24 mouse cellular contexts compared by ENCODE assay signal in the genomic region with DNA sequence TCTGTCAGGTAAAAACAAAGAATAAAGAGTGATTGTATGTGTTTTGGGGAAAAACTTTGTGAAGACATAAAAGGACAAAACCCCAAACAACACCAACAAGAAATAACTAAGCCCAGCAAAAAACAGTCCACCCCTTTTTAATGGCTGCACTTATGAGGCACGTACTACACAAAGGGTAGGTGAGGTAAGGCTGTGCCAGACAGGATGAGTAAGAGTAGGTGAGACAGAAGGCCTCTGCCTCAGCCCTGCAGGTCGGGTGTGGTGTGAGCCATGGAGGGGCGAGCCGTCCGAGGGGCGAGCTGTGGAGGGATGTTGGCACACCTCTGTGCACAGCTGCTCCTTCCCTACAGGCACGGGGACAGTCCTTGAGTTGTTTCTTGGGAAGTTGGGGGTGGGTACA. TPM values are rescaled to one million over a fixed set of nuclear protein-coding genes. Genes with fewer than 3 reads are reported as not detected.
DNase-seq lines count a peak whose midpoint lies in the region; ATAC-seq and TF ChIP-seq lines count a peak whose summit lies in the region.
"Had no signal": no experiment of that assay in that cellular context is flagged by ENCODE, and none has a peak within 500 bp of the region (broad histone marks: within the 10 kb centered on the region; RNA-seq: fewer than 3 reads in every experiment).

No protein-coding gene starts in this region.

- WGBS in hindbrain, embryonic 13.5 days: 88% methylated on average over 7 of the region's 7 CpGs
- WGBS in hindbrain, embryonic 14.5 days: 80% methylated on average over 7 of the region's 7 CpGs
- WGBS in intestine, embryonic 16.5 days: 70% methylated on average over 7 of the region's 7 CpGs
- WGBS in stomach, postnatal 0 days: 66% methylated on average over 7 of the region's 7 CpGs

- peaks cover 32% of the 10 kb centered on the region for H3K4me1 ChIP-seq in hindbrain, embryonic 13.5 days (replicated peaks)
- peaks cover 12% of the 10 kb centered on the region for H3K4me1 ChIP-seq in hindbrain, embryonic 14.5 days (replicated peaks; ENCODE audit: control insufficient read depth, insufficient read depth, low read length)
- peaks cover under 1% of the 10 kb centered on the region; the same call in 1 of the 2 replicates for H3K4me1 ChIP-seq in intestine, embryonic 16.5 days (ENCODE audit: control insufficient read depth, insufficient read depth, low read length)
- 0 out of 2 replicates have a peak, but pooled peaks cover under 1% of the 10 kb centered on the region for H3K4me1 ChIP-seq in stomach, postnatal 0 days (replicated peaks; ENCODE audit: control insufficient read depth, insufficient read depth)

- no peak for ATAC-seq in hindbrain, embryonic 13.5 days (ENCODE audit: low FRiP score)
- ATAC-seq in hindbrain, embryonic 14.5 days (ENCODE audit: low FRiP score): no peak
- ATAC-seq in CD4-positive, CD25-positive, alpha-beta regulatory T cell, adult 4 months: peak; percentile 55
- peak; percentile 42; the same call in 1 of the 2 replicates for ATAC-seq in intestine, embryonic 16.5 days
- peak; percentile 70 for ATAC-seq in stomach, postnatal 0 days (ENCODE audit: low FRiP score, low TSS enrichment)
- ATAC-seq: forebrain, embryonic 14.5 days; forebrain, embryonic 16.5 days had no signal

- H3K27ac ChIP-seq in hindbrain, embryonic 13.5 days: no peak overlapping the region
- H3K27ac ChIP-seq in hindbrain, embryonic 14.5 days: no peak overlapping the region
- no peak overlapping the region for H3K27ac ChIP-seq in intestine, embryonic 16.5 days (ENCODE audit: low read length)
- H3K27ac ChIP-seq in stomach, postnatal 0 days (replicated peaks): no peak overlapping the region
- H3K27ac ChIP-seq: embryonic facial prominence, embryonic 13.5 days; embryonic facial prominence, embryonic 15.5 days; forebrain, embryonic 10.5 days; forebrain, embryonic 12.5 days had no signal

- H3K36me3 ChIP-seq in hindbrain, embryonic 13.5 days: peaks cover 18% of the 10 kb centered on the region
- peaks cover 7% of the 10 kb centered on the region; the same call in 1 of the 2 replicates for H3K36me3 ChIP-seq in hindbrain, embryonic 14.5 days (replicated peaks; ENCODE audit: control insufficient read depth, insufficient read depth)
- H3K36me3 ChIP-seq in intestine, embryonic 16.5 days (ENCODE audit: control insufficient read depth, insufficient read depth, low read length): peaks cover 6% of the 10 kb centered on the region; the same call in 1 of the 2 replicates
- no peaks in the 10 kb centered on the region; the same call in 1 of the 2 replicates for H3K36me3 ChIP-seq in stomach, postnatal 0 days (ENCODE audit: control insufficient read depth, insufficient read depth, low read length)

- no peaks in the 10 kb centered on the region for H3K27me3 ChIP-seq in hindbrain, embryonic 13.5 days
- H3K27me3 ChIP-seq in hindbrain, embryonic 14.5 days (ENCODE audit: control insufficient read depth, insufficient read depth, low read length): no peaks in the 10 kb centered on the region
- H3K27me3 ChIP-seq in intestine, embryonic 16.5 days (replicated peaks; ENCODE audit: control insufficient read depth, insufficient read depth, low read length): no peaks in the 10 kb centered on the region
- H3K27me3 ChIP-seq in stomach, postnatal 0 days (ENCODE audit: control insufficient read depth, insufficient read depth, low read length): no peaks in the 10 kb centered on the region
- H3K27me3 ChIP-seq: embryonic facial prominence, embryonic 13.5 days; embryonic facial prominence, embryonic 15.5 days; forebrain, embryonic 12.5 days had no signal

- no peak for DNase-seq in hindbrain, embryonic 14.5 days (ENCODE audit: low spot score)
- DNase-seq in stomach, postnatal 0 days (ENCODE audit: low spot score): no peak
- no peak for DNase-seq in layer of hippocampus, postnatal 36 days
- no peak for DNase-seq in cerebellum, adult 8-10 months
- DNase-seq in urinary bladder, postnatal 4 days (ENCODE audit: low spot score in 2 of 2): no peak
- DNase-seq: adrenal gland, adult 8-10 months; adrenal gland, postnatal 14 days; adrenal gland, postnatal 36 days; cerebellum, adult 11-12 months; cerebellum, adult 2 months; cerebellum, adult 9-11 months; cerebellum, postnatal 14 days; cerebellum, postnatal 36 days; embryo, embryonic 11 days had no signal

- no peaks in the 10 kb centered on the region for H3K9me3 ChIP-seq in hindbrain, embryonic 13.5 days
- H3K9me3 ChIP-seq in hindbrain, embryonic 14.5 days (ENCODE audit: control insufficient read depth, low read length): no peaks in the 10 kb centered on the region
- no peaks in the 10 kb centered on the region for H3K9me3 ChIP-seq in intestine, embryonic 16.5 days (ENCODE audit: control insufficient read depth, low read length)
- H3K9me3 ChIP-seq in stomach, postnatal 0 days (ENCODE audit: control insufficient read depth, low read length): no peaks in the 10 kb centered on the region
- H3K9me3 ChIP-seq: embryonic facial prominence, embryonic 13.5 days; embryonic facial prominence, embryonic 15.5 days; forebrain, embryonic 10.5 days; forebrain, embryonic 12.5 days had no signal

- TF ChIP-seq EP300 in stomach, postnatal 0 days (optimal IDR thresholded peaks at IDR 0.05): no peak

- H3K9ac ChIP-seq in hindbrain, embryonic 13.5 days: peak overlapping the region; percentile 31; the same call in 1 of the 2 replicates
- H3K9ac ChIP-seq in hindbrain, embryonic 14.5 days: no peak overlapping the region
- no peak overlapping the region for H3K9ac ChIP-seq in intestine, embryonic 16.5 days (ENCODE audit: low read depth, low read length)
- no peak overlapping the region for H3K9ac ChIP-seq in stomach, postnatal 0 days (ENCODE audit: low read length)
- H3K9ac ChIP-seq: embryonic facial prominence, embryonic 13.5 days; embryonic facial prominence, embryonic 15.5 days; forebrain, embryonic 12.5 days had no signal

- H3K4me2 ChIP-seq in hindbrain, embryonic 13.5 days: no peak overlapping the region
- no peak overlapping the region for H3K4me2 ChIP-seq in hindbrain, embryonic 14.5 days (replicated peaks)
- H3K4me2 ChIP-seq in intestine, embryonic 16.5 days (ENCODE audit: low read depth, low read length): no peak overlapping the region
- H3K4me2 ChIP-seq in stomach, postnatal 0 days (replicated peaks; ENCODE audit: low read depth): no peak overlapping the region
- H3K4me2 ChIP-seq: embryonic facial prominence, embryonic 13.5 days; embryonic facial prominence, embryonic 15.5 days; forebrain, embryonic 12.5 days had no signal

- no peak for TF ChIP-seq CTCF in stomach, postnatal 0 days (IDR thresholded peaks at IDR 0.05; ENCODE audit: low read depth)

- no peak overlapping the region for H3K4me3 ChIP-seq in hindbrain, embryonic 13.5 days
- no peak overlapping the region for H3K4me3 ChIP-seq in hindbrain, embryonic 14.5 days (replicated peaks; ENCODE audit: low read length)
- H3K4me3 ChIP-seq in intestine, embryonic 16.5 days (ENCODE audit: low read length): no peak overlapping the region
- H3K4me3 ChIP-seq in stomach, postnatal 0 days (ENCODE audit: low read depth, low read length): no peak overlapping the region
- H3K4me3 ChIP-seq: embryonic facial prominence, embryonic 13.5 days; embryonic facial prominence, embryonic 15.5 days; erythroblast, embryonic 14.5 days; forebrain, embryonic 10.5 days; forebrain, embryonic 12.5 days had no signal

RNA-seq across cellular contexts. Expression of gene Dip2b, which starts 12.5 kb away (rescaled TPM):
- 19.1 and 19.6 TPM in 2 replicates for polyA plus RNA-seq in hindbrain, embryonic 13.5 days (2015; fragmentation: Nextera tagmentation; extraction: Ambion mirVana)
- polyA plus RNA-seq in hindbrain, embryonic 14.5 days (2014; fragmentation: Nextera tagmentation; extraction: Ambion mirVana): 26.0 and 27.8 TPM in 2 replicates
- 10 to 100 TPM; 14.8 to 17.1 TPM for polyA plus RNA-seq in CD4-positive, CD25-positive, alpha-beta regulatory T cell, adult 4 months (2017; shearing (Covaris generic))
- polyA plus RNA-seq in intestine, embryonic 16.5 days (2015; fragmentation: Nextera tagmentation; extraction: Ambion mirVana): 5.6 and 6.3 TPM in 2 replicates
- 5.2 TPM in 2 replicates for polyA plus RNA-seq in stomach, postnatal 0 days (2015; fragmentation: Nextera tagmentation; extraction: Ambion mirVana)
- 10 to 100 TPM; 48.5 to 58.8 TPM for total RNA-seq in layer of hippocampus, postnatal 36 days (2021)

Comparison
In these comparisons a context has a peak if more than half of its experiments do, and no peak if none do; other contexts are left out.
1. ATAC-seq: peak in CD4-positive, CD25-positive, alpha-beta regulatory T cell, adult 4 months (single experiment), intestine, embryonic 16.5 days (single experiment) and stomach, postnatal 0 days (single experiment); none in hindbrain, embryonic 13.5 days (single experiment) and hindbrain, embryonic 14.5 days (single experiment).